Mouse (Mus musculus): Measurements from ENCODE around the gene Entpd6. TPM values are rescaled to one million over a fixed set of nuclear protein-coding genes. Genes with fewer than 3 reads are reported as not detected.
A peak's percentile ranks its signal among the peaks of the same experiment; 100 is the strongest.

Gene Entpd6
- 84.4 and 91.0 TPM in 2 replicates for polyA plus RNA-seq (2012; rRNA removed)

GRCm38 (mm10) chr2:150748854-150749253 lies at the start of gene Entpd6:
Entpd6 (plus strand) TSS chr2:150749042.
- TF ChIP-seq POLR2A (IDR thresholded peaks at IDR 0.05; ENCODE audit: control insufficient read depth, low read depth, low read length) (peak; percentile 97), CTCF (IDR thresholded peaks at IDR 0.05; ENCODE audit: control insufficient read depth, insufficient read depth, insufficient replicate concordance, low read depth, low read length) (peak; percentile 85; the same call in 1 of the 2 replicates)
- Histone ChIP-seq H3K4me3 (ENCODE audit: control insufficient read depth, low read depth, low read length) (peak within 1 kb of the TSS; percentile 92), H3K36me3 (ENCODE audit: control insufficient read depth, insufficient read depth, low read length) (peaks cover 3% of the 10 kb centered on the region), H3K4me1 (ENCODE audit: control insufficient read depth, insufficient read depth, low read length) (peaks cover 11% of the 10 kb centered on the region), H3K27ac (ENCODE audit: control insufficient read depth, insufficient read depth, low read depth, low read length) (peak within 1 kb of the TSS; percentile 91), H3K27me3 (ENCODE audit: control insufficient read depth, insufficient read depth, low read length) (no peaks in the 10 kb centered on the region)

GRCm38 (mm10) chr2:150712167-150712674 lies 36.6 kb upstream of the Entpd6 start:
- H3K36me3 ChIP-seq (ENCODE audit: control insufficient read depth, insufficient read depth, low read length) = no peaks in the 10 kb centered on the region
- H3K27me3 ChIP-seq (ENCODE audit: control insufficient read depth, insufficient read depth, low read length) = no peaks in the 10 kb centered on the region
- TF ChIP-seq CTCF (IDR thresholded peaks at IDR 0.05; ENCODE audit: control insufficient read depth, insufficient read depth, insufficient replicate concordance, low read depth, low read length) = no peak
- H3K27ac ChIP-seq (ENCODE audit: control insufficient read depth, insufficient read depth, low read depth, low read length) = no peak overlapping the region
- H3K4me3 ChIP-seq (ENCODE audit: control insufficient read depth, low read depth, low read length) = no peak overlapping the region
- no peaks in the 10 kb centered on the region for H3K4me1 ChIP-seq (ENCODE audit: control insufficient read depth, insufficient read depth, low read length)

GRCm38 (mm10) chr2:150735756-150736576 lies 12.9 kb upstream of the Entpd6 start:
- Histone ChIP-seq H3K4me1 (ENCODE audit: control insufficient read depth, insufficient read depth, low read length) (peaks cover 9% of the 10 kb centered on the region), H3K36me3 (ENCODE audit: control insufficient read depth, insufficient read depth, low read length) (no peaks in the 10 kb centered on the region), H3K4me3 (ENCODE audit: control insufficient read depth, low read depth, low read length) (no peak overlapping the region), H3K27me3 (ENCODE audit: control insufficient read depth, insufficient read depth, low read length) (no peaks in the 10 kb centered on the region), H3K27ac (ENCODE audit: control insufficient read depth, insufficient read depth, low read depth, low read length) (no peak overlapping the region)
- TF ChIP-seq CTCF (IDR thresholded peaks at IDR 0.05; ENCODE audit: control insufficient read depth, insufficient read depth, insufficient replicate concordance, low read depth, low read length) (no peak), POLR2A (IDR thresholded peaks at IDR 0.05; ENCODE audit: control insufficient read depth, low read depth, low read length) (no peak)

- Histone ChIP-seq H3K4me1 (ENCODE audit: control insufficient read depth, insufficient read depth, low read length) (peaks cover 9% of the 10 kb centered on the region), H3K4me3 (ENCODE audit: control insufficient read depth, low read depth, low read length) (no peak overlapping the region), H3K27ac (ENCODE audit: control insufficient read depth, insufficient read depth, low read depth, low read length) (no peak overlapping the region), H3K36me3 (ENCODE audit: control insufficient read depth, insufficient read depth, low read length) (no peaks in the 10 kb centered on the region), H3K27me3 (ENCODE audit: control insufficient read depth, insufficient read depth, low read length) (no peaks in the 10 kb centered on the region)
- TF ChIP-seq CTCF (IDR thresholded peaks at IDR 0.05; ENCODE audit: control insufficient read depth, insufficient read depth, insufficient replicate concordance, low read depth, low read length) (no peak), POLR2A (IDR thresholded peaks at IDR 0.05; ENCODE audit: control insufficient read depth, low read depth, low read length) (no peak)
Measured at GRCm38 (mm10) chr2:150737881-150738280, 11.0 kb upstream of the Entpd6 start.

- H3K4me3 ChIP-seq (ENCODE audit: control insufficient read depth, low read depth, low read length) = no peak overlapping the region
- no peaks in the 10 kb centered on the region for H3K36me3 ChIP-seq (ENCODE audit: control insufficient read depth, insufficient read depth, low read length)
- TF ChIP-seq POLR2A (IDR thresholded peaks at IDR 0.05; ENCODE audit: control insufficient read depth, low read depth, low read length) (no peak), CTCF (IDR thresholded peaks at IDR 0.05; ENCODE audit: control insufficient read depth, insufficient read depth, insufficient replicate concordance, low read depth, low read length) (no peak)
- H3K27ac ChIP-seq (ENCODE audit: control insufficient read depth, insufficient read depth, low read depth, low read length) = no peak overlapping the region
- H3K27me3 ChIP-seq (ENCODE audit: control insufficient read depth, insufficient read depth, low read length) = no peaks in the 10 kb centered on the region
- peaks cover 11% of the 10 kb centered on the region for H3K4me1 ChIP-seq (ENCODE audit: control insufficient read depth, insufficient read depth, low read length)
Measured at GRCm38 (mm10) chr2:150740145-150740841, 8.5 kb upstream of the Entpd6 start.

- Histone ChIP-seq H3K36me3 (ENCODE audit: control insufficient read depth, insufficient read depth, low read length) (no peaks in the 10 kb centered on the region), H3K27ac (ENCODE audit: control insufficient read depth, insufficient read depth, low read depth, low read length) (no peak overlapping the region), H3K4me3 (ENCODE audit: control insufficient read depth, low read depth, low read length) (no peak overlapping the region), H3K27me3 (ENCODE audit: control insufficient read depth, insufficient read depth, low read length) (no peaks in the 10 kb centered on the region), H3K4me1 (ENCODE audit: control insufficient read depth, insufficient read depth, low read length) (peaks cover 11% of the 10 kb centered on the region)
- TF ChIP-seq CTCF (IDR thresholded peaks at IDR 0.05; ENCODE audit: control insufficient read depth, insufficient read depth, insufficient replicate concordance, low read depth, low read length) (no peak), POLR2A (IDR thresholded peaks at IDR 0.05; ENCODE audit: control insufficient read depth, low read depth, low read length) (no peak)
Measured at GRCm38 (mm10) chr2:150741405-150741804, 7.4 kb upstream of the Entpd6 start.

- H3K27ac ChIP-seq (ENCODE audit: control insufficient read depth, insufficient read depth, low read depth, low read length) = no peak overlapping the region
- no peaks in the 10 kb centered on the region for H3K27me3 ChIP-seq (ENCODE audit: control insufficient read depth, insufficient read depth, low read length)
- no peak for TF ChIP-seq CTCF (IDR thresholded peaks at IDR 0.05; ENCODE audit: control insufficient read depth, insufficient read depth, insufficient replicate concordance, low read depth, low read length)
- no peak for TF ChIP-seq POLR2A (IDR thresholded peaks at IDR 0.05; ENCODE audit: control insufficient read depth, low read depth, low read length)
Measured at GRCm38 (mm10) chr2:150745016-150745415, 3.8 kb upstream of the Entpd6 start.

More at GRCm38 (mm10) chr2:150745016-150745415, 3.8 kb upstream of the Entpd6 start:
- Histone ChIP-seq H3K4me3 (ENCODE audit: control insufficient read depth, low read depth, low read length) (peak overlapping the region; percentile 15), H3K4me1 (ENCODE audit: control insufficient read depth, insufficient read depth, low read length) (peaks cover 11% of the 10 kb centered on the region), H3K36me3 (ENCODE audit: control insufficient read depth, insufficient read depth, low read length) (no peaks in the 10 kb centered on the region)

Data from testis, adult 2 months (tissue).